Mouse (Mus musculus) layer of hippocampus, adult 9-11 months (tissue): ENCODE measurements at regions not wholly inside any gene's neighbourhood (a gene's known extent, or its start where the extent isn't known, plus 50 kb on each side); places are given as distances from the start of the nearest gene placed in this dataset.

ENCODE experiments used
- DNase-seq: peaks from one replicate; pipeline ENCODE4 v3.0.0; 2022

GRCm38 (mm10) chrX:61823604-61824003 is 114.3 kb downstream of the Ldoc1 start:
- DNase-seq = peak; percentile 2

DNA sequence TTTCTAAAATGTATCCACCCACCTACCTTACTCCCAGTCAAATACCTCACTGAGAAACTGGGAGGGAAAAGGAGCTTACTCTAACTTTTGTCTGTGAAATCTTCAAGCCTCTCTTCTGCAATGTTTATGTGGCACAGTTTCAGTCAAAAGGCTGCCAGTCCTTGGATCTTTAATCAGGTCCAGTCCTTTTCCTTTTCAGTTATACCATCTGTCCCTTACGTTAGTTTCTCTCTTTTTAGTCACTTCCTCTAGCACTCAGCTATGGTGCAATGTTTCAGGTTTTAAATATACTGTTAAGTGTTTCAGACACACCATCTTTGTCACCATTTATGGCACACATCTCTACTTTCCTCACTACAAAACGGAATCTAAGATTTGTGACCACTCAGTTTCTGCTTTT is 115.0 kb downstream of the Ldoc1 start:
- no peak for DNase-seq
